Mouse (Mus musculus) induced T-regulatory cell, adult 2 months (primary cell): ENCODE data around the gene Rundc3a.
A peak's percentile ranks its signal among the peaks of the same experiment; 100 is the strongest.
"Not testable (repeated sequence)": the region's sequence is repeated elsewhere in the genome, so short reads cannot be mapped to it uniquely, and the experiment has no call there.

Experiments
- DNase-seq: peaks from one replicate; pipeline ENCODE4 v3.0.0-alpha.2; 2012; ENCODE audit warnings: low read depth

The Rundc3a gene

DNA sequence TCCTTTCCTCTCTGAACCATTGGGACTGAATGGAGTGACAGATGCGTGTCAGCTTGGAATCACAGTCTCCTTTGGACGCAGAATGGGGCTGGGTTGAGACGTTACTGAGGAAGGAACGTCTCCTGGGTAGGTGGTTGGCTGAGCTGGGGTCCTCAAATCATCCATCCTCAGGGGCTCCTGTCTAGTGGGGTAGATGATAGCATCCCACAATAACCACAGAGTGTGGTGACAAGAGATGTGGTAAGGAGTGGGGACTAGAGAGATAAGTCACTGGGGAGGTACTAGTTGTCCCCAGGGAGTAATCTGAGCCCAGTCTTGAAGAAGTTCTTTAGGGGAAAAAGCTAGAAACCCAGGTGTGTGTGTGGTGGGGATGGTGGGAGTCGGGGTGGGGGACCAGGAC lies 24.9 kb upstream of the Rundc3a start:
- no peak for DNase-seq

DNA sequence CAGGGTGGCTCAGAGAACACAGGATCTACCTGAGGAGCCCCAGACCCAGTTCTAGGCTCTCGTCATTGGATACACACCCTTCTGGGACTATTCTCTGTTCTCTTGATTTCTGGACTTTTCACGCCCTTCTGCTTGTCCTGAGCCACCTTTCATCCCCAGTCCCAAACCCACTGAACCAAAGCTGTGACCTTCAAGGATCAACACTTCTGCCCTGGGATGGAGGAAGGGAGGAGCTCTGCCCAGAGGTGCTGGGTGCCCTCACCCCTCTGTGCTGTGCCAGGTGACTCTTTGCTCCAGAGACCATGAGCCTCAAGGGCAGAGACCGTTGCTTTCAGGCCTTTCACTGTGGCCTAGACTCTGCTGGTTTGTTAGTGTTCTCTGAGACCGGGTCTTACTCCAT lies 23.9 kb upstream of the Rundc3a start:
- no peak for DNase-seq

DNA sequence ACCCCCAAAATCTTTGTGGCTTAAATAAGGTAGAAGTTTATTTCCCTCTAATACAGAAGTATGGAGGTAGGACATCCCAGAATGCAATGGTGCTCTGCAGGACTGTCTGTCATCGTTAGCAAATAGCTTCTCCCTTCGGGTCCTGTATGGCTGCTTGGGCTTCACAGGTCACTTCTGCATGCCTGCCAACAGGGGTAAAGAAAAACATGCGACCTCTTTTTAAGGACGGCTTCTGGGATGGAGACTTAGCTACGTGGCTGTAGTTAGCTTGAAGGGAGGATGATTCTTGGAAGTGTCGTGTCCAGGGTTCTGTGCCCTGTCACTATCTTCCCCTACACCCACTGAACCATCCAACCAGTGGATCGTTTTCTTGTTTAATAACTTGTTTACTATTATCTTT lies 22.9 kb upstream of the Rundc3a start:
- no peak for DNase-seq

DNA sequence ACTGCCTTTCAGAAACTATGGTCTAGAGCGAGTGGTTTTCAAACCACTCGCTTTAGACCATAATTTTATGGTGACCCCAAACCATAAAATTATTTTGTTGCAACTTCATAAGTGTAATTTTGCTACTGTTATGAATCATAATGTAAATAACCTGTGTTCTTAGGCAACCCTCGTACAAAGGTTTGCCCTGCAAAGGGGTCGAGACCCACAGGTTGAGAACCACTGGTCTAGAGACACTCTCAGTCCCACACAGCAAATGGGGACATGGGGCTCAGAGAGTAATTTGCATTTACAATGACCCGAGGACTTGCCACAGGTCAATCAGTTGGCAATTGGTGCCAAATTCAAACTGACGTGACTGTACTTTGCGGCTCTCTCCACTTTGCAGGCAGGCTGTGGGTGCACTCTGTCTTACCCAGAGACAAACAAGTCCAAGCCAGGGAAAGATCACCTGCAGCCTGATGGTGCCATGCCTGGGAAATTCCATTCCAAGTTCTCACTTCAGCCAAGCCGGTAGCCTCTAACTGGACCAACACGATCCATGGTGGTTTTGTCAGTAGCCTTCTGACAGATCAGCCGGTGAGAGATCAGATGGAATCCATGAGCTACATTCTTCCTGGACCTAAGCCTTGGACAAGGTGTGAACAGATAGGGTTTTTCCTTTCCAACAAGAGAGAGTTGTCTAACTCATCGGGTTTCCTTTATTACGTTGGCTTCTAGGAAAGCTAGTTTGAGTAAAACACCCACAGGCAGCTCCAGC lies 21.1 kb upstream of the Rundc3a start:
- no peak for DNase-seq

DNA sequence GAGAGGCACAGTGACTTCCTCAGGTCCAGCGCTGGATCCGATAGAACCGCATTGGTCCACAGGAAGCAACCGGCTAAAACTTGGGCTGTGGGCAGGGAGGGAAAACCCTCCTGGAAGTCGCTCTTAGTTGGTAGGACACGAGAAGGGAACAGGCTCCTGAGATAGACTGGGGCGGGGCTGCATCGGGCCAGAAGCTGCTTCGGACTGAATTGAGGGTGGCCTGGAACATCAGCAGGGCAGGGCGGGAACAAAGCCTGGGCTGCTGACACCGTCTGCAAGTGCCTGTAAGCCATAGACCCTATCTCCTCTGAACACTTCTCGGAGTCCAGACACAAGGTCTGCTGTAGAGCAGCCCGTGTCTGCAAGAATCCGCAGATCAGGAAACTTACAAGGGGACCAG lies 20.3 kb upstream of the Rundc3a start:
- DNase-seq: no peak

DNA sequence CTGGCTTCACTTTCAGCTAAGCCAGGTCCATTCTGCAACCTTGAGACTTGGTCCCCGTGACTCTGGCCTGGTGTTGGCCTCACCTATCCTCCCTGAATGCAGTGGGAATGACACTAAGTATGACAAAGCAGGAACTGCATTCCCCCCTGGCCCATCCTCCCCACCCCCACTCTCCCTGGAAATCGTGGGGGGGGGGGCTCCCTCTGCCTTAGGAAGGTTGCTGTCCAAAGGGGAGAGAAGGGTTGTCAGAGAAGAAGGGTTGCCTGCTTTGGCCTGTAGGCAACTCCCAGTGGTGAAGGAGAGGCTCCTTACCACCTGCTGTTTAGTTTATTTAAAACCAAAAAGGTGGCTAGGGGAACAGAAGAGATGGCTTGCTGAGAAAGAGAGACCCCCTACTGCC lies 19.6 kb upstream of the Rundc3a start:
- no peak for DNase-seq

DNA sequence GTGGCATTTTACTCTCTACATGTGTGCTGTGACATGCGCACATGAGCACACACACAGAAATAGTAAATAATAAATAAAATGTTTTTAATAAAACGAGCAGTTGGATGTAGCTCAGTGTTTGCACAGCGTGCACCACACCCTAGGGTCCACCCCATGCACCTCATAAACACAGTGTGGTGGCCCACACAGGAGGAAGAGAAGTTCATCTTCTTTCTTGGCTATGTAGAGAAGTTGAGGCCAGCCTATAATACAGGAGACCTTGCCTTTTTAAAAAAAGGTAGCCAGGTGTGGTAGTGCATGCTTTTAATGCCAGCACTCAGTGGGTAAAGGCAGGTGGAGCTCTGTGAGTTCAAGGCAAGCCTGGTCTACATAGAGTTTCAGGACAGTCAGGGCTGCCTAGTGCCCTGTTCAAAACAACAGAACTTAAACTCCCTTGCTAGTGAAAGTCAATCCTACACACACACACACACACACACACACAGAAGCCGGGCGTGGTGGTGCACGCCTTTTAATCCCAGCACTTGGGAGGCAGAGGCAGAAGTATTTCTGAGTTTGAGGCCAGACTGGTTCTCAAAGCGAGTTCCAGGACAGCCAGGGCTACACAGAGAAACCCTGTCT lies 19.0 kb upstream of the Rundc3a start:
- DNase-seq: no peak

DNA sequence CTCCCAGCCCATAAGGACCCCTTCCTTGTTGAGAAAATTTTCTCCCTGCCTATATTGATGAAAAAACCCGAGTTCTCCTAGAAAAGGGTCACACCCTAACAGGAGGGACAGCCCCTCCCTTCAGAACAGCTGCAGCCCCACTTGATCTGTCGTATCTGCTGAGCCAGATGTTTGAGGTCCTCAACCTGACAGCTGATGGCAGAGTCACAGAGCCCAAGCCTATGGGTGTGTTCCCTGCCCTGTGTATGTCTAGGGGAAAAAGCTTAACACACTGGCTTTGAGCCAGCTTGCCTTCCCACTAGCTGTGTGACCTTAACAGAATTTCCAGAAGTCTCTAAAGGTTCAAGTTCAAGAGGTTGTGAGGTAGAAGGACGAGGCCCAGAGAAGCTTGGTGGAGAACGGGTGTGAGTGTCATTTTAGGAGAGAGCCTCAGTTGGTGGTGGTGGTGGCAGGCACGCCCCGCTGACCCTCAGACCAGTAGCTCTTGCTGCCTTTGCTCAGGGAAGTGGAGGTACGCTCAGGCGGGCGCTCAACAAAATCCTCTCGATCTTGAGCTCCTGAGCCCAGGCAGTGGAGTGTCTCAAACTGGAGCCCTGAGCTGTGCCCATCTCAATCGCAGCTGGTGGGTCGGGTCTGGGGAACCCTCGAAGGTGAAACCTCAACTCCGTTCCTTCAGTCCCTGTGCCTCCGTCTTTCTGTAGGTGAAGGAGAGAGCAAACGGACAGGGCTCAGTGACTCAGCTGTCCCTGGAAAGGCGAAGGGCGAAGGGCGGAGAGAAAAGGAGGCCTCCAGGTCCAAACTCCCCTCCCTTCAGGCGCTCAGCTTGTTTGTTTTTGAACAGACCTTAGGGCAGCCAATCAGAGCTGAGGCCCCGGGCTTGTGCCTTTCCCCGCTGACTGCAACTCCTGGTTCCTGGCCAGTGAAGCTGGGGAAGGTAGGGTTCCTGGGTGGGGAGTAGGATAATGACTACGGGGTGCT lies 17.7 kb upstream of the Rundc3a start:
- no peak for DNase-seq

DNA sequence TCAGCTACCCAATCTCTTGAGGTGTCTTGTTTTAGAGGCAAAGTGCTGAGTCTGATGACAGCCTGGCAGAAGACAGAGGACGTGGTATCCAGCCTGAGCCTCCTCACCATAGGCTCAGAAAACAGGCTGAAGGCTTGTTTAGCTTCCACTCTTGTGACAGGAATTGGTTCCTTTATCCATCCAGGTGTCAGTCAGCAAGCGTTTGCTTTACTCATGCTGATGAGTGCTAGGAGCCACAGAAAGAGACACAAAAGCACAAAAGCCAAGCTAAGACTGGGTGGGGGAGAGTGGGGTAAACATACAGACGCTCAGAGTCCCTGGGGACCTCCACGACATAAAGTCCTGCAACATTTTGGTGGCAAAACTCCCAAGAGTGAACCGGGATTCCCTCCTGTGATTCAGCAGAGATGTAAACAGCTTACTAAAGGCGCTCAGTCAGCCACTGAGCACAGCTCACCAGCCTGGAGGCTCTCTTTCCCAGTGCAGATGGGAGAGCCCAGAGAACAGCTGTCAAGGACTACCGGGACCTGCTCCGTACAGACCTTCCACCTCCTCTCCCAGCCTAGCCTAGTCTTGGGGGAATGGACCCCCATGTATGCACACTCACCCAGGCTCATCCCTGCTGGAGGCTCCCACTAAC lies 16.9 kb upstream of the Rundc3a start:
- DNase-seq: no peak

DNA sequence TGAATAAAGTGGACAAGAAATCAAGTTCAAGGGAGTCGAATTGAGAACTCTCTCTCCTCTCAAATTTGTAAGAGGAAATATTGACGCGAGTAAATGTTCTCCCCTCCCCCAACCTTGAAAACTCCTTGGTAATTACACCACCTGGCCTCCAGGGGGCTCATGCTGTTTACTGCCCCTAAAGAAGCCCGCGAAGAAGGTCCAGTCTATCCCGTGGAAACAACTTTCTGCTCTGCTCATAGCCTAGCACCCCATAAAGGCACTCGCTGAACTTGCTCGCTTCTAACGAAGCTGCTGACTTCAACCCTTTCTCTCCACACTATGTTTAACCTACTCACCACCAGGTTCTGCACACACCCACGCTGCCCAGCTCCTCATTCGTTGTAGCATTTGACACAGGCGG lies 16.0 kb upstream of the Rundc3a start:
- peak; percentile 57 for DNase-seq

DNA sequence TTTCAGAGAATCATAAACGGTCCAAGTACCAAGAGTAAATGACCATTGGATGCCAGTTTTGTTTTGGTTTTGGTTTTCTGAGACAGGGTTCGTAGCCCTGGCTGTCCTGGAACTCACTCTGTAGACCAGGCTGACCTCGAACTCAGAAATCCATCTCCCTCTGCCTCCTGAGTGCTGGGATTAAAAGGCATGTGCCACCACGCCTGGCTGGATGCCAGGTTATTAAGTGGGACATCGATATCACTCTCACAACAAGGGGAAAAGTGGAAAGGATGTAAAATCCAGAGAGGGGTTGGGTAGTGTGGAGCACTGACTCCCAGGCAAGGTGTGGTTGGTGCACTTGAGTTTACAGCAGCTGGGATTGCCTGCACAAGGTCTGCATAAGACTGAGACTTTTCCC lies 13.1 kb upstream of the Rundc3a start:
- DNase-seq: no peak

DNA sequence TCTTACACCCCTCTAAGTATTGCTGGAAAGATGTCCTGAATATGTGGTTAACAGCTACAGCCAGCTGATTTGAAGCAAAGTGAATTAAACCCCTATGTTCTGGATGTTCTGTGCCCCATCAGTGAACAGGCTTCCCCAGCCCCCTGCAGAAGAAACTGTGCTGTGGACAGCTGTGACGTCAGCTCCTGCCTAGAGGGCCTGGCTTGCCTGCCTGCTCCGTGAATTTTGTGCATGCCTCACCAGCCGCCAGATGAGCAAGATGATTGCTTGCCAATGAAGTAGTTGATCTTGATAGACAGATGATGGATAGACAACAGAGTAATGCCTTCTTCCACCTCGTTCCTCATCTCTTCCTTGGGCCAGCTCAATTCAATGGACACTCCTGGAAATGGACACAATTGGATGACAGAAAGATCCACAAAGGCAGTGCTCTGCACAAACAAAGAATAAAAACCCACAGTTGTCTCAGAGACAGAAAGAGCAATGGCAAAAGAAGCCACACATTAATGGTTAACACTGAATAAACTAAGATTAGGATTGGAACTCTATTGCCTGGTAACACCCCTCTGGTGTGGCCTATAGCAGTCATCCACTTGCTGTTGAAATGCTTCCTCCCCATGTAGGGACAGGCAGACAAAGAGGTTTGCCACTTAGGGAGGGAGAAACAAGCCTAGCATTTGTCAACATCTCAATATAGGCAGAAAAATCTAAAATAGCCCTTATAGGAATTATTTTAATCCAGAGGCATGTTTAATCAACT lies 11.7 kb upstream of the Rundc3a start:
- DNase-seq: no peak

DNA sequence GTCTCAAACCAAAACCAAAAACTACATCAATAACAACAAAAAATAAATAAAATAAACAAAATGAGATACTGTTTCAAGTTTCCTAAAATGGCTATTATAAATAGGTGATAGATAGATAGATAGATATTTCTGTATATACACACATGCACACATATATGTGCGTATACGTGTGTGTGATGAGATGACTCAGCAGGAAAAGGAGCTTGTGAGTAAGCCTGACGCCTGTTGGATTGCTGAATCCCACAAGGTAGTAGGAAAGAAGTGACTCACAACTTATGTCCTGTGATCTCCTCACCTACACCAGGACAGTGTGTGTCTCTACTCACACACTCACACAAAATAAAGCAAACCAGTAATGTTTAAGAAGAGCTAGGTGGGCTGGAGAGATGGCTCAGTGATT lies 10.4 kb upstream of the Rundc3a start:
- no peak for DNase-seq

DNA sequence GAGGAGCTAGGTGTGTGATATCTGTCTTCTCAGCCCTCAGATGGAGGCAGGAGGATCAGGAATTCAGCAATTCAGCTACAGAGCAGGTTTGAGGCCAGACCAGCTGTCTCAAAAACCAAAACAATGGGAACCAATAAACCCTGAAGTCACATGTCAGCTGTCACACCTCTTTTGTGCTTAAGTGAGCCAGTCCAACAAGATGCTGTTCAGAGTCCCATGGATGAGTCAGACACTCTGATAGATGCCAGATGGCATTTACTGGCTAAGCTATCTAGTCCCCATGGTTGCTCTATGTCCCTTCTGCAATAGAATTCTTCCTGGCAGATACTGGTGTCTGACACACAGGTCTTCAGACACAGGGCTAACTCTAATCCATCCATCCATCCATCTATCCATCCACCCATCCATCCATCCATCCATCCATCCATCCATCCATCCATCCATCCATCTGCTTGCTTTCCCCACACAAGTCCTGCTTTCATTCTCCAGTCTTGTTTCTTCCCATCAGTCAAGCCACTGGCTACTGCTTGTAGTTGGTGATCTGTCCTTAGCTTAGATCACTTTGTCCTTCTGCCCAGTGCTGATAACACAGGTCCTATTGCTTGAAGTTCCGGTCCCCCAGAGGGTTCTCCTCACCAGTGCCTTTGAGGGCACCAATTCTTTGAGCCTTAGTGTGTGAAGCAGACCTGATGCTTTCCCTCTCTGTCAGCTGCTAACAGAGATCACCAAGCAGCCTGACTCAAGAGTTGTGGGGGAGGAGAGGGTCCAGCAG lies 9.7 kb upstream of the Rundc3a start:
- DNase-seq: no peak

DNA sequence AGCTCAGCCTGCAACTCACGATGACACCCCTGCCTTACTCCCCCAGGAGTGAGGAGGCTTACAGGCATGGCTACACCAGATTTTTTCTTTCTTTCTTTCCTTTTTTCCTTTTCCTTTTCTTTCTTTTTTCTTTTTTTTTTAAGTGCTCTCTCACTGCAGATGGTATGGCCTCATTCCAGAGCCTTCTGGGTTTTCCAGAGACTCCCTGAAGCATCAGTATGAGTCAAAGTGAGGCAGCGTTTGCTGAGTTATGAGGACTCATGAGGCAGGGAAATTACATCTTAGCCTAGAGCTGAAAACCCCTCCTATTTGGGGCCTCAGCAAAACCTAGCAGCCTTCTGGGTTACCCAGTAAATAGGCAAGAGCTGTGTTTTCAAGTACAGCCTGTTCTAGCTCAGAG lies 8.8 kb upstream of the Rundc3a start:
- DNase-seq: no peak

DNA sequence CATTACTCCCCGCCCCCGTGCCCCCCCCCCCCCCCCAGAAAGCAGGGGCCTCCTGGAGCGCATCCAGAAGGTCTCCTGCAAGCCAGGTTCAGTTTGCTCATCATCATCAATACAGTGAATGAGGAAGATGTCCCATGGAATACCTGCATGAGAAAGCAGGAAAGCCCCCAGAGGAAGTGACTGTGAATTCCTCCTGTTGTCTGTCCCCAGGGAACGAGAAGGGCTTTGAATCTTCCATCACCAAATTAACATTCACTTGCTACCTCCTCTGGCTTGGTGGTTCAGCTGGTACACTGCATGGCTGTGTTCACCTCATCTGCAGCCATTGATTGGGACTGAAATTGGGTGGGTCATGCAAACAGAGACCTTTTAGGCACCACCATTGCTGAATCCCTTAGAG lies 8.1 kb upstream of the Rundc3a start:
- DNase-seq: no peak

DNA sequence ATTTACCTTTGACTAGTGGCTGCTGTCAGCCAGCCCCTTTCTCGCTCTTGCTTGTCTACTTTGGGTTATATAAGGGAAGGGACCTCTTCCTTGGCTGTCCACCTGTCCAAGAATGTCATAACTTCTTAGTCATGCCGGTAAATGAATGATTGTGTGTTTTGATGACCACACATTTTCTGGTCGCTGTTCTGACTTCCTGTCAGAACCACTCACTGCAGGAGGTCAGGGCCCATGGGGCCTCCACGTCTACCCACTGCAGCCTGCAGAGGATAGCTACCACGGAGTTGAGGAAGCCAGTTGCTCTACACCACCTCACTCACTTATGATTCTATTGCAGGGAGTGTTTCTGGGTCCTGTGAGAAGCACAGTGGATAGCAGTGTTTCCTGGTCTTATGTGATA lies 7.1 kb upstream of the Rundc3a start:
- DNase-seq: no peak

DNA sequence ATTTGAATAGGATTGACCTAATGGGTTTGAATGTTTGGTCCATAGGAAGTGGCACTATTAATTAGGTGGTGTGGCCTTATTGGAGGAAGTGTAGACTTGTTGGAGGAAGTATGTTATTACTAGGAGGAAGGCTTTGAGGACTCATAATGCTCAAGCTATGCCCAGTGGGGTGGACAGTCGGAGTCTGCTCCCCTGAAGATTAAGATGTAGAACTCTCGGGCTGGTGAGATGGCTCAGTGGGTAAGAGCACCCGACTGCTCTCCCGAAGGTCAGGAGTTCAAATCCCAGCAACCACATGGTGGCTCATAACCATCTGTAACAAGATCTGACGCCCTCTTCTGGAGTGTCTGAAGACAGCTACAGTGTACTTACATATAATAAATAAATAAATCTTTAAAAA lies 3.8 kb upstream of the Rundc3a start:
- not testable (repeated sequence) for DNase-seq

DNA sequence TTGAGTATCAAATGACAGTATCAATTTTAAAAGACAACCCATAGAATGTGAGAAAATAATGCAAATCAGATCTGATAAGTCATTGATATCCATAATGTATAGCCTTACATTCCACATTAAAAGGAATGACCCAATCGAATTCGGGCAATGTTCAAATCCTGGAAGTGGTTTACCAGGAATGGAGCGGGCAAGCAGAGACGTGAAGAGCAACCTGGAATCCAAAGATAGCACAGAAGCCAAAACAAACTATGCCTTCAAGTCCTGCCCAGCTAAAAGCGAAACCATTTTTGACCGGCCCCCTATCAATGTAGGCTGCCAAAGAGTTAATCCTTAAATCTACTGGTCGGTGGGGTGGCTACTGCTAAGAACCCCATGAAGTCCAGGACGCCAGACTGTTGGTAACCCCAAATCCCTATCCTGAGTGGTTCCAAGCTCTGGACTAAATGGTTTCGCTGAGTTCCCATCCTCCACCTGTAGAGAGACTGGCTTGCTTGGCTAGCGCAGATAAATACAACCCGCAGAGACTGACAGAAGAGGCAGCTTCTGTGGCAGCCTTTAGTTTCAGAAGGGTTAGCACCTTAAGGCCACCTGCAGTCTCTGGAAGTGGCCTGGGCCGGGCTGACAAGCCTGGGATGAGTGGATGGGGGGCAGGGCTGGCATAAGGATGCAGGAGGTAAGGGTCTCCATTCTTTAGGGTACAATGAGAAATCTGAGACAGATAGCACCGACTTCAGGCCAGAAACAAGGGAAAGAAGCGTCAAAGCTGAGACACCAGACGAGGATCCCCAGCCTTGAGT lies 564 bp upstream of the Rundc3a start:
- no peak for DNase-seq
